Comparison of ENCODE assay signal across 8 mouse cellular contexts in the genomic region with DNA sequence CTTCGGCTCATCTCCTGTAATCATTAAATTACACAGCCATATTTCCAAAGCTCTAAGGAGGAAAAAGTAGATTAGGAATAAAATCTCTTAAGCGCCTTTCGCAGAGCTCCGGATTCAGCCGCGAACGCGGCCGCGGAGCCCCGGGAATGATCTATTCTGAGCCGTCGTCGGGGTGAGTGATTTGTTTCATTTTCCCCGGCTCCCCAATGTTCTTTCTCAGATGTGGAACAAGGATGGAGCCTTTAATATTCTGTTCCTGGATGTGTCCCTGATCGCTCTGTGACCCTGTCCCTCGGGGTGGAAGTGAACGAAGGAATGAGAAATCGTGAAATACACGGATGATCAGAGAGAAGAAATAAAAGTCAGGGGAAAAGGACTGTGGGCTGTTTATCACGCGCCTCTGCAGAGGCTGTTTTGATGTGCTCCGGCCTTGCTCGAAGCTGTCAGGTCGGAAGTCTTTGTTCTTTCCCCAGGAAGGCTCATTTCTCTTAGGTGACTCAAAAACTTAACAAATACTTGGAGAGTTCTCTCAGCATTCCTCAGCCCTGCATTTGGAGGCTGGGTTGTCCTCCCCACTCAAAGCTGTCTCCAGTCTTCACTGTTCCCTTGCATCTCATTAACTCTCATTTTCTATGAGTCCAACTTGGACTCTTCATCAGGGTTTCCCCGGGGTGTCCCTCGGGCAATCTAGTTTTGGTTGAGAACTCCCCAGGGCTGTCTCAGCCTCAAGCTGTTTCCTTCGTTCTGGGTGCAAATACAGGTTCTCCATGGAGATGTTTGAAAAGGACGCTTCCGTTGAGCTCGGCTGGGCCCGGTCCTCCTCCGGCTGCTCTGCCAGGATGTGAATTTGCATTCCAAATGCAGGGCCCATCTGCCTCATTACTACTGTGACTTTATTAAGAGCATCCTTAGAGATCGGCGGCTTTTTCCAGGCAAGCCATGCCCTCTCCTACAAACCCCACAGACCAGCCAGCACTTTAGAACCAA. TPM values are rescaled to one million over a fixed set of nuclear protein-coding genes. Genes with fewer than 3 reads are reported as not detected.
DNase-seq lines count a peak whose midpoint lies in the region; ATAC-seq and TF ChIP-seq lines count a peak whose summit lies in the region.

No protein-coding gene starts in this region.

- peak overlapping the region; percentile 16 for H3K9ac ChIP-seq in heart, adult 2 months (ENCODE audit: low read depth, low read length)
- H3K9ac ChIP-seq in embryonic facial prominence, embryonic 11.5 days (replicated peaks; ENCODE audit: low read length), result no peak overlapping the region
- 0 out of 2 replicates have a peak overlapping the region, but pooled peaks have one; percentile 9 for H3K9ac ChIP-seq in hindbrain, postnatal 0 days (replicated peaks; ENCODE audit: low read length)
- no peak overlapping the region for H3K9ac ChIP-seq in midbrain, embryonic 16.5 days (ENCODE audit: low read depth, low read length)

- intact Hi-C loops in heart, adult 2 months (cut with DNase I), result no loop called here

- H3K36me3 ChIP-seq in heart, adult 2 months (ENCODE audit: control insufficient read depth, insufficient read depth, low read length), result no peaks in the 10 kb centered on the region
- no peaks in the 10 kb centered on the region for H3K36me3 ChIP-seq in embryonic facial prominence, embryonic 11.5 days (replicated peaks; ENCODE audit: control insufficient read depth, insufficient read depth, low read depth, low read length)
- no peaks in the 10 kb centered on the region for H3K36me3 ChIP-seq in hindbrain, postnatal 0 days (ENCODE audit: insufficient read depth, low read length)
- H3K36me3 ChIP-seq in midbrain, embryonic 16.5 days (ENCODE audit: control insufficient read depth, insufficient read depth, low read length), result no peaks in the 10 kb centered on the region

- no peaks in the 10 kb centered on the region for H3K9me3 ChIP-seq in embryonic facial prominence, embryonic 11.5 days (replicated peaks; ENCODE audit: control insufficient read depth, low read length)
- H3K9me3 ChIP-seq in hindbrain, postnatal 0 days (ENCODE audit: low read length), result no peaks in the 10 kb centered on the region
- no peaks in the 10 kb centered on the region for H3K9me3 ChIP-seq in midbrain, embryonic 16.5 days (replicated peaks; ENCODE audit: control insufficient read depth, low read length, poor library complexity, severe bottlenecking)

- peak; percentile 55 for ATAC-seq in CD4-positive, CD25-positive, alpha-beta regulatory T cell, adult 4 months
- no peak for ATAC-seq in embryonic facial prominence, embryonic 11.5 days (replicated peaks; ENCODE audit: insufficient number of reproducible peaks, low FRiP score, low TSS enrichment, low read depth)
- peak; percentile 58 for ATAC-seq in hindbrain, postnatal 0 days
- ATAC-seq in midbrain, embryonic 16.5 days, result peak; percentile 66

- no peak for TF ChIP-seq POLR2A in heart, adult 2 months (IDR thresholded peaks at IDR 0.05; ENCODE audit: insufficient read depth, low read depth, low read length)

- 0 out of 2 replicates have a peak, but pooled peaks have one; percentile 13 for TF ChIP-seq EP300 in heart, adult 2 months (IDR thresholded peaks at IDR 0.05; ENCODE audit: insufficient read depth, low read depth, low read length)

- WGBS in heart, adult 2 months, result 11% methylated on average over 35 of the region's 35 CpGs
- 7% methylated on average over 35 of the region's 35 CpGs for WGBS in embryonic facial prominence, embryonic 11.5 days
- WGBS in hindbrain, postnatal 0 days, result 7% methylated on average over 35 of the region's 35 CpGs
- WGBS in midbrain, embryonic 16.5 days, result 4% methylated on average over 35 of the region's 35 CpGs

- H3K4me1 ChIP-seq in heart, adult 2 months (ENCODE audit: control insufficient read depth, insufficient read depth, low read length), result no peaks in the 10 kb centered on the region
- peaks cover 3% of the 10 kb centered on the region for H3K4me1 ChIP-seq in embryonic facial prominence, embryonic 11.5 days (ENCODE audit: control insufficient read depth, insufficient read depth, low read length)
- H3K4me1 ChIP-seq in hindbrain, postnatal 0 days (ENCODE audit: insufficient read depth, low read length), result peaks cover 4% of the 10 kb centered on the region; the same call in 1 of the 2 replicates
- H3K4me1 ChIP-seq in midbrain, embryonic 16.5 days (ENCODE audit: control insufficient read depth, insufficient read depth, low read length), result peaks cover 27% of the 10 kb centered on the region

- H3K4me3 ChIP-seq in heart, adult 2 months, result peak overlapping the region; percentile 48
- peak overlapping the region; percentile 14; the same call in 1 of the 2 replicates for H3K4me3 ChIP-seq in embryonic facial prominence, embryonic 11.5 days (ENCODE audit: low read depth, low read length)
- peak overlapping the region; percentile 15; the same call in 1 of the 2 replicates for H3K4me3 ChIP-seq in hindbrain, postnatal 0 days (ENCODE audit: low read length)
- peak overlapping the region; percentile 3; the same call in 1 of the 2 replicates for H3K4me3 ChIP-seq in midbrain, embryonic 16.5 days (ENCODE audit: low read depth, low read length)

- H3K27me3 ChIP-seq in heart, adult 2 months (ENCODE audit: control insufficient read depth, insufficient read depth, low read length), result no peaks in the 10 kb centered on the region
- H3K27me3 ChIP-seq in embryonic facial prominence, embryonic 11.5 days (ENCODE audit: control insufficient read depth, insufficient read depth, low read length), result peaks cover 19% of the 10 kb centered on the region
- H3K27me3 ChIP-seq in hindbrain, postnatal 0 days (ENCODE audit: insufficient read depth, low read length), result no peaks in the 10 kb centered on the region
- H3K27me3 ChIP-seq in midbrain, embryonic 16.5 days (ENCODE audit: control insufficient read depth, insufficient read depth, low read depth, low read length), result peaks cover 4% of the 10 kb centered on the region; the same call in 1 of the 2 replicates

- no peak overlapping the region; the same call in 1 of the 2 replicates for H3K27ac ChIP-seq in heart, adult 2 months
- H3K27ac ChIP-seq in embryonic facial prominence, embryonic 11.5 days (replicated peaks; ENCODE audit: low read depth, low read length), result no peak overlapping the region
- peak overlapping the region; percentile 57 for H3K27ac ChIP-seq in hindbrain, postnatal 0 days
- 0 out of 2 replicates have a peak overlapping the region, but pooled peaks have one; percentile 6 for H3K27ac ChIP-seq in midbrain, embryonic 16.5 days (ENCODE audit: low read length)

- H3K4me2 ChIP-seq in embryonic facial prominence, embryonic 11.5 days (ENCODE audit: low read depth, low read length), result peak overlapping the region; percentile 5; the same call in 1 of the 2 replicates
- H3K4me2 ChIP-seq in hindbrain, postnatal 0 days (ENCODE audit: low read depth, low read length), result peak overlapping the region; percentile 46
- H3K4me2 ChIP-seq in midbrain, embryonic 16.5 days (ENCODE audit: low read length), result peak overlapping the region; percentile 39

- TF ChIP-seq CTCF in heart, adult 2 months (IDR thresholded peaks at IDR 0.05), result no peak
- no peak for TF ChIP-seq CTCF in hindbrain, postnatal 0 days (IDR thresholded peaks at IDR 0.05; ENCODE audit: low read depth)

- peak in 1 of 2 experiments; percentile 30 for DNase-seq in heart, adult 2 months
- DNase-seq in heart, adult 9 months (ENCODE audit: low spot score in 2 of 2), result no peak
- DNase-seq in embryonic facial prominence, embryonic 11.5 days (ENCODE audit: low spot score), result peak; percentile 49
- DNase-seq in hindbrain, postnatal 0 days (ENCODE audit: low spot score), result peak; percentile 68
- no peak for DNase-seq in urinary bladder, postnatal 36 days (ENCODE audit: low spot score in 2 of 2)
- DNase-seq in cerebellum, adult 9-11 months, result no peak

- H3K79me2 ChIP-seq in heart, adult 2 months (replicated peaks; ENCODE audit: control insufficient read depth, insufficient read depth, low read length), result no peaks in the 10 kb centered on the region

RNA-seq across cellular contexts. Expression of gene Cox7a2l, which starts 28.9 kb away (rescaled TPM):
- 100 to 1,000 TPM; 278 to 329 TPM for total RNA-seq in heart, adult 2 months (2021)
- 227 and 349 TPM in 2 replicates for polyA plus RNA-seq in heart, adult 2 months (2012; rRNA removed)
- polyA plus RNA-seq in CD4-positive, CD25-positive, alpha-beta regulatory T cell, adult 4 months (2017; shearing (Covaris generic)), result 100 to 1,000 TPM; 545 to 584 TPM
- polyA plus RNA-seq in embryonic facial prominence, embryonic 11.5 days (2014; fragmentation: Nextera tagmentation; extraction: Ambion mirVana), result 164 and 165 TPM in 2 replicates
- 355 and 356 TPM in 2 replicates for total RNA-seq in hindbrain, postnatal 0 days (2014; rRNA removed)
- 235 and 242 TPM in 2 replicates for polyA plus RNA-seq in hindbrain, postnatal 0 days (2015; fragmentation: Nextera tagmentation; extraction: Ambion mirVana)
- 179 and 191 TPM in 2 replicates for polyA plus RNA-seq in midbrain, embryonic 16.5 days (2015; fragmentation: Nextera tagmentation; extraction: Ambion mirVana)

Comparison
In these comparisons a context has a peak if more than half of its experiments do, and no peak if none do; other contexts are left out.
1. DNase-seq: peak in embryonic facial prominence, embryonic 11.5 days (single experiment) and hindbrain, postnatal 0 days (single experiment); none in heart, adult 9 months (0 of 2), urinary bladder, postnatal 36 days (0 of 2) and cerebellum, adult 9-11 months (single experiment).
2. H3K27ac ChIP-seq: peak in hindbrain, postnatal 0 days (single experiment) and midbrain, embryonic 16.5 days (single experiment); none in heart, adult 2 months (single experiment) and embryonic facial prominence, embryonic 11.5 days (single experiment).
3. H3K9ac ChIP-seq: peak in heart, adult 2 months (single experiment) and hindbrain, postnatal 0 days (single experiment); none in embryonic facial prominence, embryonic 11.5 days (single experiment) and midbrain, embryonic 16.5 days (single experiment).
4. Peak in every context shown above with its lines, with median percentiles within 50 percentile points of each other: H3K4me3 ChIP-seq and H3K4me2 ChIP-seq.